Mouse (Mus musculus): ENCODE measurements at regions not wholly inside any gene's neighbourhood (a gene's known extent, or its start where the extent isn't known, plus 50 kb on each side); places are given as distances from the start of the nearest gene placed in this dataset.
A peak's percentile ranks its signal among the peaks of the same experiment; 100 is the strongest.

- no peak overlapping the region for H3K27ac ChIP-seq (replicated peaks)
- no peaks in the 10 kb centered on the region for H3K27me3 ChIP-seq (ENCODE audit: control insufficient read depth, insufficient read depth, low read length)
- no peak overlapping the region for H3K4me2 ChIP-seq (replicated peaks; ENCODE audit: low read depth)
- H3K9ac ChIP-seq (ENCODE audit: low read length), result no peak overlapping the region
- no peak for ATAC-seq (ENCODE audit: low FRiP score, low TSS enrichment)
- no peak overlapping the region for H3K4me3 ChIP-seq (ENCODE audit: low read depth, low read length)
- 81% methylated on average over 1 of the region's 1 CpGs for WGBS
- no peak for DNase-seq (ENCODE audit: low spot score)
- no peaks in the 10 kb centered on the region for H3K4me1 ChIP-seq (replicated peaks; ENCODE audit: control insufficient read depth, insufficient read depth)
- no peaks in the 10 kb centered on the region for H3K36me3 ChIP-seq (ENCODE audit: control insufficient read depth, insufficient read depth, low read length)
- TF ChIP-seq CTCF (IDR thresholded peaks at IDR 0.05; ENCODE audit: low read depth) (no peak), EP300 (optimal IDR thresholded peaks at IDR 0.05) (no peak)
- no peaks in the 10 kb centered on the region for H3K9me3 ChIP-seq (ENCODE audit: control insufficient read depth, low read length)
These were observed 62.8 kb upstream of the Aldh1a3 start for GRCm38 (mm10) chr7:66490073-66490472.

- H3K4me3 ChIP-seq (ENCODE audit: low read depth, low read length), result no peak overlapping the region
- no peak overlapping the region for H3K27ac ChIP-seq (replicated peaks)
- no peaks in the 10 kb centered on the region for H3K4me1 ChIP-seq (replicated peaks; ENCODE audit: control insufficient read depth, insufficient read depth)
- H3K9ac ChIP-seq (ENCODE audit: low read length), result no peak overlapping the region
- no peak for ATAC-seq (ENCODE audit: low FRiP score, low TSS enrichment)
- TF ChIP-seq CTCF (IDR thresholded peaks at IDR 0.05; ENCODE audit: low read depth) (no peak), EP300 (optimal IDR thresholded peaks at IDR 0.05) (no peak)
- H3K9me3 ChIP-seq (ENCODE audit: control insufficient read depth, low read length), result no peaks in the 10 kb centered on the region
- H3K36me3 ChIP-seq (ENCODE audit: control insufficient read depth, insufficient read depth, low read length), result no peaks in the 10 kb centered on the region
- H3K4me2 ChIP-seq (replicated peaks; ENCODE audit: low read depth), result no peak overlapping the region
- H3K27me3 ChIP-seq (ENCODE audit: control insufficient read depth, insufficient read depth, low read length), result no peaks in the 10 kb centered on the region
- no peak for DNase-seq (ENCODE audit: low spot score)
These were observed 60.4 kb upstream of the Aldh1a3 start for GRCm38 (mm10) chr7:66487751-66488150.

DNA sequence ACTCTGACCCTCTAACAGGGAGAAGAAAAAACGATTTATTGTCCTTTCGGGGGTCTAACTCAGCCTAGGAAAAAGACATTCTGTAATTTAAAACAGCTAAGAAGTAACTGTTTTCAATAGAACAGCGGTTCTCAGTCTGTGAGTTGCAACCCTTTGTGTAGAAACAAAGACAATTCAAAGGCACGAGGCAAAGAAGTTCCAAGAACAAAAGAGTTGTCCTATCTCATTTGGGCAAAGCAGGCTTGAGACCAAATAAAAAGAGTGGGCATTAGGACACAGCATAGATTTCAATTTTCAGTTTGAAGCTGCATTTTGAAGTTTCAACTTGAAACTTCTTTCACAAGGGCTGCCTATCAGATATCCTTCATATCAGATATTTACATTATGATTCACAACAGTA lies 53.1 kb upstream of the Aldh1a3 start:
- Histone ChIP-seq H3K9ac (ENCODE audit: low read length) (no peak overlapping the region), H3K27me3 (ENCODE audit: control insufficient read depth, insufficient read depth, low read length) (no peaks in the 10 kb centered on the region), H3K9me3 (ENCODE audit: control insufficient read depth, low read length) (no peaks in the 10 kb centered on the region), H3K4me3 (ENCODE audit: low read depth, low read length) (no peak overlapping the region), H3K4me2 (replicated peaks; ENCODE audit: low read depth) (no peak overlapping the region), H3K36me3 (ENCODE audit: control insufficient read depth, insufficient read depth, low read length) (no peaks in the 10 kb centered on the region), H3K4me1 (replicated peaks; ENCODE audit: control insufficient read depth, insufficient read depth) (no peaks in the 10 kb centered on the region), H3K27ac (replicated peaks) (no peak overlapping the region)
- TF ChIP-seq CTCF (IDR thresholded peaks at IDR 0.05; ENCODE audit: low read depth) (no peak), EP300 (optimal IDR thresholded peaks at IDR 0.05) (no peak)
- no peak for DNase-seq (ENCODE audit: low spot score)
- ATAC-seq (ENCODE audit: low FRiP score, low TSS enrichment), result no peak
- WGBS, result 52% methylated on average over 4 of the region's 4 CpGs

DNA sequence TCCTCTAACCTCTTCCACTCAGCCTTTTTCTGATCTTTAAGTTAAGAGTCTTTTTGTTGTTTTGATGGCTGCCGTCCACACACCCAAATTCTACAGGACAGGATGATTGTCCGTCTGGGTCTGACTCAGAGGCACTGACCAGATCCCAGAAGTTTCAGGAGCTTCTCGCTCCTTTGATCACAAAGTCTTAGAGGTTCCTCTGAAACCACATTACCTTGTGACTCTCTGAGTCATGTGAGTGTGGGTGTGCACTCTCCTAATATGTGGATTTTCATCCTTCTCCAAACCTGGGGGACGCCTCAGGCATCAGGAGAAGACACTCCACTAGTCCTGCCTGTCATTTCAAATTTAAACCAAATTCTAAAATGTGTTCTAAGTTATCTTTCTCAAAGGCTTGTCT lies 52.0 kb upstream of the Aldh1a3 start:
- Histone ChIP-seq H3K9ac (ENCODE audit: low read length) (no peak overlapping the region), H3K9me3 (ENCODE audit: control insufficient read depth, low read length) (no peaks in the 10 kb centered on the region), H3K27me3 (ENCODE audit: control insufficient read depth, insufficient read depth, low read length) (no peaks in the 10 kb centered on the region), H3K4me3 (ENCODE audit: low read depth, low read length) (no peak overlapping the region), H3K4me2 (replicated peaks; ENCODE audit: low read depth) (no peak overlapping the region), H3K27ac (replicated peaks) (no peak overlapping the region), H3K4me1 (replicated peaks; ENCODE audit: control insufficient read depth, insufficient read depth) (no peaks in the 10 kb centered on the region), H3K36me3 (ENCODE audit: control insufficient read depth, insufficient read depth, low read length) (no peaks in the 10 kb centered on the region)
- 86% methylated on average over 4 of the region's 4 CpGs for WGBS
- TF ChIP-seq CTCF (IDR thresholded peaks at IDR 0.05; ENCODE audit: low read depth) (no peak), EP300 (optimal IDR thresholded peaks at IDR 0.05) (no peak)
- DNase-seq (ENCODE audit: low spot score) (no peak), ATAC-seq (ENCODE audit: low FRiP score, low TSS enrichment) (no peak)

GRCm38 (mm10) chr7:66478106-66478505 lies 50.8 kb upstream of the Aldh1a3 start:
- Histone ChIP-seq H3K4me1 (replicated peaks; ENCODE audit: control insufficient read depth, insufficient read depth) (no peaks in the 10 kb centered on the region), H3K9ac (ENCODE audit: low read length) (no peak overlapping the region), H3K36me3 (ENCODE audit: control insufficient read depth, insufficient read depth, low read length) (no peaks in the 10 kb centered on the region), H3K27ac (replicated peaks) (no peak overlapping the region), H3K27me3 (ENCODE audit: control insufficient read depth, insufficient read depth, low read length) (no peaks in the 10 kb centered on the region), H3K9me3 (ENCODE audit: control insufficient read depth, low read length) (no peaks in the 10 kb centered on the region), H3K4me2 (replicated peaks; ENCODE audit: low read depth) (no peak overlapping the region), H3K4me3 (ENCODE audit: low read depth, low read length) (no peak overlapping the region)
- no peak for TF ChIP-seq EP300 (optimal IDR thresholded peaks at IDR 0.05)
- TF ChIP-seq CTCF (IDR thresholded peaks at IDR 0.05; ENCODE audit: low read depth), result no peak
- WGBS, result 78% methylated on average over 7 of the region's 7 CpGs
- no peak for ATAC-seq (ENCODE audit: low FRiP score, low TSS enrichment)
- DNase-seq (ENCODE audit: low spot score), result no peak

GRCm38 (mm10) chr7:66477475-66477874 lies 50.2 kb upstream of the Aldh1a3 start:
- Histone ChIP-seq H3K9ac (ENCODE audit: low read length) (no peak overlapping the region), H3K36me3 (ENCODE audit: control insufficient read depth, insufficient read depth, low read length) (no peaks in the 10 kb centered on the region), H3K27me3 (ENCODE audit: control insufficient read depth, insufficient read depth, low read length) (no peaks in the 10 kb centered on the region), H3K4me3 (ENCODE audit: low read depth, low read length) (no peak overlapping the region), H3K9me3 (ENCODE audit: control insufficient read depth, low read length) (no peaks in the 10 kb centered on the region), H3K4me2 (replicated peaks; ENCODE audit: low read depth) (no peak overlapping the region), H3K27ac (replicated peaks) (no peak overlapping the region), H3K4me1 (replicated peaks; ENCODE audit: control insufficient read depth, insufficient read depth) (no peaks in the 10 kb centered on the region)
- ATAC-seq (ENCODE audit: low FRiP score, low TSS enrichment), result peak; percentile 81
- peak; percentile 26 for DNase-seq (ENCODE audit: low spot score)
- 54% methylated on average over 5 of the region's 5 CpGs for WGBS
- TF ChIP-seq EP300 (optimal IDR thresholded peaks at IDR 0.05) (no peak), CTCF (IDR thresholded peaks at IDR 0.05; ENCODE audit: low read depth) (no peak)

Measured in stomach, postnatal 0 days (tissue).